7 mouse cellular contexts compared by ENCODE assay signal in genomic region chr13:63278796-63279475, GRCm38 (mm10).
DNase-seq lines count a peak whose midpoint lies in the region; ATAC-seq and TF ChIP-seq lines count a peak whose summit lies in the region.

No protein-coding gene starts in this region.

- peak; percentile 22 for DNase-seq in G1E (ENCODE audit: low spot score)
- peak; percentile 52 for DNase-seq in adrenal gland, postnatal 25 days
- DNase-seq in urinary bladder, postnatal 4 days (ENCODE audit: low spot score in 2 of 2) = no peak

- TF ChIP-seq POLR2A in myocyte (IDR thresholded peaks at IDR 0.05; ENCODE audit: insufficient read length, low read depth) = peak; percentile 44

- H3K9me3 ChIP-seq in G1E (replicated peaks) = no peaks in the 10 kb centered on the region
- H3K9me3 ChIP-seq in intestine, embryonic 15.5 days = no peaks in the 10 kb centered on the region
- H3K9me3 ChIP-seq in liver, embryonic 15.5 days (replicated peaks) = no peaks in the 10 kb centered on the region

- no peak for TF ChIP-seq CTCF in G1E (IDR thresholded peaks at IDR 0.05; ENCODE audit: low read depth, low read length)

- H3K27me3 ChIP-seq in G1E (ENCODE audit: insufficient read depth, low read length) (no peaks in the 10 kb centered on the region), myocyte (ENCODE audit: control insufficient read depth, insufficient read depth, insufficient read length) (no peaks in the 10 kb centered on the region)
- H3K27me3 ChIP-seq in intestine, embryonic 15.5 days (replicated peaks) = no peaks in the 10 kb centered on the region
- no peaks in the 10 kb centered on the region for H3K27me3 ChIP-seq in liver, embryonic 15.5 days

- peak; percentile 94 for ATAC-seq in G1E (ENCODE audit: extremely low read depth, insufficient number of reproducible peaks, low FRiP score, poor library complexity, severe bottlenecking)
- ATAC-seq in granulocyte monocyte progenitor cell, adult 5-6 weeks (replicated peaks; ENCODE audit: poor library complexity, severe bottlenecking) = peak; percentile 99
- peak; percentile 73 for ATAC-seq in intestine, embryonic 15.5 days
- ATAC-seq in liver, embryonic 15.5 days (ENCODE audit: insufficient read depth) = no peak

- H3K4me3 ChIP-seq in G1E (ENCODE audit: low read depth, low read length) (no peak overlapping the region), myocyte (peak overlapping the region; percentile 18)
- H3K4me3 ChIP-seq in intestine, embryonic 15.5 days (replicated peaks) = peak overlapping the region; percentile 23
- H3K4me3 ChIP-seq in liver, embryonic 15.5 days (replicated peaks) = no peak overlapping the region

- peaks cover 100% of the 10 kb centered on the region for H3K79me2 ChIP-seq in myocyte (ENCODE audit: control insufficient read depth, insufficient read depth)

- peak overlapping the region; percentile 24; the same call in 1 of the 2 replicates for H3K9ac ChIP-seq in intestine, embryonic 15.5 days
- no peak overlapping the region for H3K9ac ChIP-seq in liver, embryonic 15.5 days

- WGBS in intestine, embryonic 15.5 days = 16% methylated on average over 10 of the region's 10 CpGs
- 38% methylated on average over 10 of the region's 10 CpGs for WGBS in liver, embryonic 15.5 days (ENCODE audit: insufficient replicate concordance)

- no peak overlapping the region for H3ac ChIP-seq in myocyte (ENCODE audit: control insufficient read depth, insufficient read length)

- H3K27ac ChIP-seq in intestine, embryonic 15.5 days = peak overlapping the region; percentile 85
- H3K27ac ChIP-seq in liver, embryonic 15.5 days (replicated peaks) = 0 out of 2 replicates have a peak overlapping the region, but pooled peaks have one; percentile 4

- H3K4me1 ChIP-seq in G1E (ENCODE audit: insufficient read depth, low read depth, low read length) = peaks cover 6% of the 10 kb centered on the region
- peaks cover 43% of the 10 kb centered on the region for H3K4me1 ChIP-seq in intestine, embryonic 15.5 days (replicated peaks)
- H3K4me1 ChIP-seq in liver, embryonic 15.5 days (replicated peaks) = peaks cover 18% of the 10 kb centered on the region

- H3K4me2 ChIP-seq in intestine, embryonic 15.5 days (replicated peaks) = peak overlapping the region; percentile 52
- H3K4me2 ChIP-seq in liver, embryonic 15.5 days = 0 out of 2 replicates have a peak overlapping the region, but pooled peaks have one; percentile 11
- peak overlapping the region; percentile 94 for H3K4me2 ChIP-seq in myocyte (ENCODE audit: low read depth)

- H3K36me3 ChIP-seq in G1E (replicated peaks) (peaks cover 73% of the 10 kb centered on the region), myocyte (ENCODE audit: control insufficient read depth, insufficient read depth) (peaks cover 26% of the 10 kb centered on the region)
- H3K36me3 ChIP-seq in intestine, embryonic 15.5 days = peaks cover 12% of the 10 kb centered on the region
- peaks cover 8% of the 10 kb centered on the region; the same call in 1 of the 2 replicates for H3K36me3 ChIP-seq in liver, embryonic 15.5 days (replicated peaks)

TF ChIP-seq in myocyte, 11 proteins besides CTCF, POLR2A, EP300 and RAD21:
- TF ChIP-seq MYOG (IDR thresholded peaks at IDR 0.05; ENCODE audit: control insufficient read depth in 1 of 3, insufficient read depth in 1 of 3, insufficient read length in 2 of 3, low read depth in 2 of 3) = peak; percentile 74 to 92 (median 76)
- TF ChIP-seq REST (IDR thresholded peaks at IDR 0.05; ENCODE audit: insufficient read depth, insufficient read length) = no peak
- no peak for TF ChIP-seq TCF12 (IDR thresholded peaks at IDR 0.05; ENCODE audit: insufficient read depth, poor library complexity, severe bottlenecking)
- no peak for TF ChIP-seq SRF (IDR thresholded peaks at IDR 0.05; ENCODE audit: control insufficient read depth, insufficient read length, low read depth)
- TF ChIP-seq TCF3 (IDR thresholded peaks at IDR 0.05; ENCODE audit: insufficient read length, low read depth) = peak; percentile 71
- no peak for TF ChIP-seq MAX (IDR thresholded peaks at IDR 0.05; ENCODE audit: low read depth)
- TF ChIP-seq CEBPB (IDR thresholded peaks at IDR 0.05; ENCODE audit: insufficient read depth, poor library complexity, severe bottlenecking) = 0 out of 2 replicates have a peak, but pooled peaks have one; percentile 15
- TF ChIP-seq MYOD1 (IDR thresholded peaks at IDR 0.05; ENCODE audit: control insufficient read depth in 1 of 3, insufficient read length in 2 of 3, low read depth in 2 of 3) = peak in 2 of 3 experiments; percentile 84 to 90
- no peak for TF ChIP-seq E2F4 (IDR thresholded peaks at IDR 0.05; ENCODE audit: insufficient read depth)
- TF ChIP-seq POLR2AphosphoS2 (IDR thresholded peaks at IDR 0.05; ENCODE audit: insufficient read length, low read depth) = peak; percentile 55
- no peak for TF ChIP-seq USF1 (IDR thresholded peaks at IDR 0.05; ENCODE audit: low read depth)

Comparison
In these comparisons a context has a peak if more than half of its experiments do, and no peak if none do; other contexts are left out.
1. DNase-seq: peak in G1E (single experiment) and adrenal gland, postnatal 25 days (single experiment); none in urinary bladder, postnatal 4 days (0 of 2).
2. H3K4me3 ChIP-seq: peak in intestine, embryonic 15.5 days (single experiment) and myocyte (single experiment); none in G1E (single experiment) and liver, embryonic 15.5 days (single experiment).
3. H3K4me2 ChIP-seq: peak in every context shown above with its lines; median percentile 94 in myocyte; 52 in intestine, embryonic 15.5 days; 11 in liver, embryonic 15.5 days.